In genomic region chr9:58312196-58312943, GRCm38 (mm10) we compare ENCODE assay signal across 9 mouse cellular contexts. TPM values are rescaled to one million over a fixed set of nuclear protein-coding genes. Genes with fewer than 3 reads are reported as not detected.
A peak's percentile ranks its signal among the peaks of the same experiment; 100 is the strongest.
DNase-seq lines count a peak whose midpoint lies in the region; ATAC-seq lines count a peak whose summit lies in the region.
"Had no signal": no experiment of that assay in that cellular context is flagged by ENCODE, and none has a peak within 500 bp of the region (broad histone marks: within the 10 kb centered on the region; RNA-seq: fewer than 3 reads in every experiment).

No protein-coding gene starts in this region.

- DNase-seq in gastrocnemius, postnatal 14 days, result peak; percentile 67
- no peak for DNase-seq in gastrocnemius, adult 18-20 months (ENCODE audit: low spot score)
- peak; percentile 78 for DNase-seq in adrenal gland, postnatal 14 days
- DNase-seq in limb, embryonic 10.5 days (ENCODE audit: low spot score), result peak; percentile 66
- DNase-seq in layer of hippocampus, adult 8-10 months (ENCODE audit: low spot score in 2 of 2), result no peak
- no peak for DNase-seq in yolk sac, embryonic 10.5 days (ENCODE audit: low spot score)

- ATAC-seq in heart, embryonic 13.5 days (ENCODE audit: extremely low read depth, insufficient number of reproducible peaks, low FRiP score, low TSS enrichment), result no peak
- ATAC-seq in midbrain, embryonic 15.5 days (replicated peaks), result peak; percentile 43

- H3K27me3 ChIP-seq in heart, embryonic 13.5 days (replicated peaks), result peaks cover 11% of the 10 kb centered on the region; the same call in 1 of the 2 replicates
- H3K27me3 ChIP-seq in limb, embryonic 10.5 days (ENCODE audit: low read depth, poor library complexity, severe bottlenecking), result peaks cover 48% of the 10 kb centered on the region
- H3K27me3 ChIP-seq in midbrain, embryonic 15.5 days (replicated peaks), result peaks cover 28% of the 10 kb centered on the region

- peak overlapping the region; percentile 92 for H3K27ac ChIP-seq in heart, embryonic 13.5 days (replicated peaks)
- H3K27ac ChIP-seq in limb, embryonic 10.5 days, result peak overlapping the region; percentile 88
- H3K27ac ChIP-seq in midbrain, embryonic 15.5 days, result 0 out of 2 replicates have a peak overlapping the region, but pooled peaks have one; percentile 6

- H3K4me2 ChIP-seq in heart, embryonic 13.5 days, result peak overlapping the region; percentile 93
- peak overlapping the region; percentile 55 for H3K4me2 ChIP-seq in midbrain, embryonic 15.5 days

- H3K4me3 ChIP-seq in heart, embryonic 13.5 days, result peak overlapping the region; percentile 67
- H3K4me3 ChIP-seq in limb, embryonic 10.5 days, result peak overlapping the region; percentile 61
- peak overlapping the region; percentile 38 for H3K4me3 ChIP-seq in midbrain, embryonic 15.5 days

- intact Hi-C loops in gastrocnemius, postnatal 14 days (cut with DNase I; ENCODE audit: low total_unique reads), result no loop called here

- H3K36me3 ChIP-seq in heart, embryonic 13.5 days, result no peaks in the 10 kb centered on the region
- H3K36me3 ChIP-seq in limb, embryonic 10.5 days, result no peaks in the 10 kb centered on the region
- no peaks in the 10 kb centered on the region for H3K36me3 ChIP-seq in midbrain, embryonic 15.5 days (replicated peaks)

- peak overlapping the region; percentile 90 for H3K9ac ChIP-seq in heart, embryonic 13.5 days
- 0 out of 2 replicates have a peak overlapping the region, but pooled peaks have one; percentile 2 for H3K9ac ChIP-seq in midbrain, embryonic 15.5 days

- H3K4me1 ChIP-seq in heart, embryonic 13.5 days, result peaks cover 90% of the 10 kb centered on the region
- H3K4me1 ChIP-seq in limb, embryonic 10.5 days, result peaks cover 78% of the 10 kb centered on the region
- peaks cover 23% of the 10 kb centered on the region for H3K4me1 ChIP-seq in midbrain, embryonic 15.5 days

- no peaks in the 10 kb centered on the region for H3K9me3 ChIP-seq in heart, embryonic 13.5 days
- no peaks in the 10 kb centered on the region for H3K9me3 ChIP-seq in limb, embryonic 10.5 days (replicated peaks)
- no peaks in the 10 kb centered on the region for H3K9me3 ChIP-seq in midbrain, embryonic 15.5 days

- WGBS in heart, embryonic 13.5 days, result 2% methylated on average over 72 of the region's 72 CpGs
- WGBS in limb, embryonic 10.5 days, result 1% methylated on average over 72 of the region's 72 CpGs
- WGBS in midbrain, embryonic 15.5 days, result under 1% methylated on average over 72 of the region's 72 CpGs

RNA-seq across cellular contexts. Expression of gene Loxl1, which starts 0.6 kb away (rescaled TPM):
- total RNA-seq in gastrocnemius, postnatal 14 days (2021), result 10 to 100 TPM; 29.2 to 46.7 TPM
- total RNA-seq in gastrocnemius, adult 18-20 months (2021), result 10 to 100 TPM; 12.3 to 14.1 TPM
- 29.8 and 32.9 TPM in 2 replicates for total RNA-seq in adrenal gland, postnatal 14 days (2021)
- 51.5 TPM in 2 replicates for polyA plus RNA-seq in heart, embryonic 13.5 days (2015; fragmentation: Nextera tagmentation; extraction: Ambion mirVana)
- polyA plus RNA-seq in limb, embryonic 10.5 days (2016; fragmentation: Nextera tagmentation; extraction: Ambion mirVana), result 6.0 and 12.9 TPM in 2 replicates
- 6.0 and 7.2 TPM in 2 replicates for polyA plus RNA-seq in midbrain, embryonic 15.5 days (2015; fragmentation: Nextera tagmentation; extraction: Ambion mirVana)
- 1 to 10 TPM; 2.6 to 4.2 (median 3.0) TPM for total RNA-seq in layer of hippocampus, adult 8-10 months (2022)
- total RNA-seq: CH12.LX had no signal

RNA-seq across cellular contexts. Expression of gene Tbc1d21, which starts 57.9 kb away (rescaled TPM):
- total RNA-seq in gastrocnemius, postnatal 14 days (2021), result not detected
- total RNA-seq in gastrocnemius, adult 18-20 months (2021), result not detected
- not detected in 2 replicates for total RNA-seq in adrenal gland, postnatal 14 days (2021)
- not detected in 2 replicates for polyA plus RNA-seq in heart, embryonic 13.5 days (2015; fragmentation: Nextera tagmentation; extraction: Ambion mirVana)
- polyA plus RNA-seq in limb, embryonic 10.5 days (2016; fragmentation: Nextera tagmentation; extraction: Ambion mirVana), result not detected in 2 replicates
- polyA plus RNA-seq in midbrain, embryonic 15.5 days (2015; fragmentation: Nextera tagmentation; extraction: Ambion mirVana), result not detected in 2 replicates
- not detected for total RNA-seq in layer of hippocampus, adult 8-10 months (2022)
- total RNA-seq: CH12.LX had no signal

RNA-seq across cellular contexts. Expression of gene Stoml1, which starts 59.4 kb away (rescaled TPM):
- 1 to 10 TPM; 7.0 to 8.7 TPM for total RNA-seq in gastrocnemius, postnatal 14 days (2021)
- 1 to 10 TPM; 6.8 to 7.3 TPM for total RNA-seq in gastrocnemius, adult 18-20 months (2021)
- 13.4 and 18.8 TPM in 2 replicates for total RNA-seq in adrenal gland, postnatal 14 days (2021)
- polyA plus RNA-seq in heart, embryonic 13.5 days (2015; fragmentation: Nextera tagmentation; extraction: Ambion mirVana), result 25.0 and 25.6 TPM in 2 replicates
- 21.8 and 26.1 TPM in 2 replicates for polyA plus RNA-seq in limb, embryonic 10.5 days (2016; fragmentation: Nextera tagmentation; extraction: Ambion mirVana)
- 136 and 140 TPM in 2 replicates for polyA plus RNA-seq in midbrain, embryonic 15.5 days (2015; fragmentation: Nextera tagmentation; extraction: Ambion mirVana)
- total RNA-seq in layer of hippocampus, adult 8-10 months (2022), result 10 to 100 TPM; 65.2 to 77.4 (median 75.3) TPM

Comparison
In these comparisons a context has a peak if more than half of its experiments do, and no peak if none do; other contexts are left out.
1. DNase-seq: peak in gastrocnemius, postnatal 14 days (single experiment), adrenal gland, postnatal 14 days (single experiment) and limb, embryonic 10.5 days (single experiment); none in gastrocnemius, adult 18-20 months (single experiment), layer of hippocampus, adult 8-10 months (0 of 2) and yolk sac, embryonic 10.5 days (single experiment).
2. H3K27ac ChIP-seq: peak in every context shown above with its lines; median percentile 92 in heart, embryonic 13.5 days; 88 in limb, embryonic 10.5 days; 6 in midbrain, embryonic 15.5 days.
3. Peak in every context shown above with its lines, with median percentiles within 50 percentile points of each other: H3K4me3 ChIP-seq.